Mouse (Mus musculus): ENCODE data around the gene Itgb4.

GRCm38 (mm10) chr11:116057237-116057881 lies 82.8 kb downstream of the Itgb4 start:
- TF ChIP-seq POLR2A (IDR thresholded peaks at IDR 0.05; ENCODE audit: extremely low read depth, insufficient read depth, low read length) (no peak), CTCF (IDR thresholded peaks at IDR 0.05; ENCODE audit: extremely low read depth, insufficient read depth, low read length) (no peak)

Measured in cortical plate, adult 2 months (tissue).